23 mouse cellular contexts compared by ENCODE assay signal in genomic region chr6:24612074-24612755, GRCm38 (mm10). TPM values are rescaled to one million over a fixed set of nuclear protein-coding genes. Genes with fewer than 3 reads are reported as not detected.
DNase-seq lines count a peak whose midpoint lies in the region; ATAC-seq and TF ChIP-seq lines count a peak whose summit lies in the region.
"Had no signal": no experiment of that assay in that cellular context is flagged by ENCODE, and none has a peak within 500 bp of the region (broad histone marks: within the 10 kb centered on the region; RNA-seq: fewer than 3 reads in every experiment).

No protein-coding gene starts in this region.

- 56% methylated on average over 7 of the region's 7 CpGs for WGBS in kidney, adult 2 months
- 93% methylated on average over 7 of the region's 7 CpGs for WGBS in hindbrain, embryonic 11.5 days

- no peaks in the 10 kb centered on the region for H3K27me3 ChIP-seq in kidney, adult 2 months (replicated peaks; ENCODE audit: control insufficient read depth, insufficient read depth, low read length)
- no peaks in the 10 kb centered on the region for H3K27me3 ChIP-seq in hindbrain, embryonic 11.5 days (ENCODE audit: control insufficient read depth, insufficient read depth, low read length)
- H3K27me3 ChIP-seq: CH12.LX; forebrain, embryonic 13.5 days; kidney, embryonic 15.5 days; limb, embryonic 12.5 days; liver, embryonic 15.5 days; neural tube, embryonic 12.5 days had no signal

- no peak for TF ChIP-seq POLR2A in kidney, adult 2 months (IDR thresholded peaks at IDR 0.05; ENCODE audit: low read depth, low read length)

- no peak overlapping the region for H3K4me2 ChIP-seq in hindbrain, embryonic 11.5 days (replicated peaks; ENCODE audit: low read depth, low read length)
- H3K4me2 ChIP-seq: forebrain, embryonic 13.5 days; kidney, embryonic 15.5 days; limb, embryonic 12.5 days; liver, embryonic 15.5 days; neural tube, embryonic 12.5 days had no signal

- H3K9me3 ChIP-seq in hindbrain, embryonic 11.5 days (ENCODE audit: control insufficient read depth, low read length): no peaks in the 10 kb centered on the region
- H3K9me3 ChIP-seq: embryonic facial prominence, embryonic 10.5 days; forebrain, embryonic 13.5 days; hindbrain, embryonic 10.5 days; kidney, embryonic 15.5 days; limb, embryonic 12.5 days; liver, embryonic 15.5 days; neural tube, embryonic 12.5 days had no signal

- H3K9ac ChIP-seq in hindbrain, embryonic 11.5 days (ENCODE audit: low read depth, low read length): no peak overlapping the region
- H3K9ac ChIP-seq: forebrain, embryonic 13.5 days; kidney, embryonic 15.5 days; limb, embryonic 12.5 days; liver, embryonic 15.5 days; neural tube, embryonic 12.5 days had no signal

- H3K4me1 ChIP-seq in kidney, adult 2 months (ENCODE audit: control insufficient read depth, insufficient read depth, low read length): no peaks in the 10 kb centered on the region
- no peaks in the 10 kb centered on the region for H3K4me1 ChIP-seq in hindbrain, embryonic 11.5 days (replicated peaks; ENCODE audit: control insufficient read depth, insufficient read depth, low read length)
- H3K4me1 ChIP-seq: embryonic facial prominence, embryonic 10.5 days; forebrain, embryonic 13.5 days; hindbrain, embryonic 10.5 days; kidney, embryonic 15.5 days; limb, embryonic 12.5 days; liver, embryonic 15.5 days; neural tube, embryonic 12.5 days had no signal

- no peak overlapping the region for H3K27ac ChIP-seq in kidney, adult 2 months (ENCODE audit: insufficient read depth, low read depth, low read length)
- no peak overlapping the region for H3K27ac ChIP-seq in hindbrain, embryonic 11.5 days (ENCODE audit: low read depth, low read length)
- H3K27ac ChIP-seq: embryonic facial prominence, embryonic 10.5 days; forebrain, embryonic 13.5 days; hindbrain, embryonic 10.5 days; kidney, embryonic 15.5 days; left cerebral cortex, adult 2 months; limb, embryonic 12.5 days; liver, embryonic 15.5 days; neural tube, embryonic 12.5 days had no signal

- TF ChIP-seq CTCF in kidney, adult 2 months (conservative IDR thresholded peaks at IDR 0.05; ENCODE audit: insufficient read depth, insufficient read length, low read depth, low read length): no peak

- H3K36me3 ChIP-seq in kidney, adult 2 months (ENCODE audit: control insufficient read depth, insufficient read depth, low read length): peaks cover 6% of the 10 kb centered on the region
- no peaks in the 10 kb centered on the region for H3K36me3 ChIP-seq in hindbrain, embryonic 11.5 days (ENCODE audit: control insufficient read depth, insufficient read depth, low read length)

- peak; percentile 85 for DNase-seq in gastrocnemius, adult 18-20 months (ENCODE audit: low spot score)
- DNase-seq in gastrocnemius, postnatal 4 days (ENCODE audit: low spot score in 2 of 2): no peak
- peak; percentile 65 for DNase-seq in kidney, adult 2 months
- DNase-seq in kidney, postnatal 10 days: no peak
- DNase-seq in right cerebral cortex, adult 18-20 months: peak; percentile 31
- no peak for DNase-seq in right cerebral cortex, postnatal 10 days (ENCODE audit: low spot score in 2 of 2)
- no peak for DNase-seq in urinary bladder, adult 18-20 months (ENCODE audit: low spot score in 2 of 2)
- DNase-seq in hindbrain, embryonic 11.5 days (ENCODE audit: low spot score): no peak
- DNase-seq: adrenal gland, postnatal 14 days; cerebellum, adult 18-20 months; right cerebral cortex, postnatal 14 days; thymus, postnatal 14 days had no signal

- H3K4me3 ChIP-seq in kidney, adult 2 months (ENCODE audit: insufficient read depth, low read depth, low read length): no peak overlapping the region
- no peak overlapping the region for H3K4me3 ChIP-seq in hindbrain, embryonic 11.5 days (ENCODE audit: low read depth, low read length)
- H3K4me3 ChIP-seq: embryonic facial prominence, embryonic 10.5 days; forebrain, embryonic 13.5 days; hindbrain, embryonic 10.5 days; kidney, embryonic 15.5 days; left cerebral cortex, adult 2 months; limb, embryonic 12.5 days; liver, embryonic 15.5 days; neural tube, embryonic 12.5 days had no signal

- ATAC-seq in hindbrain, embryonic 11.5 days (ENCODE audit: low FRiP score): no peak
- ATAC-seq: forebrain, embryonic 13.5 days; inflammation-experienced regulatory T-cells, adult 6 months had no signal

RNA-seq across cellular contexts. Expression of gene Lmod2, which starts 14.7 kb away (rescaled TPM):
- 100 to 1,000 TPM; 254 to 431 TPM for total RNA-seq in gastrocnemius, adult 18-20 months (2021)
- 100 to 1,000 TPM; 105 to 205 TPM for total RNA-seq in gastrocnemius, postnatal 4 days (2021)
- 1.1 TPM in 1 of 2 replicates, not detected in the other for polyA plus RNA-seq in kidney, adult 2 months (2012; rRNA removed)
- 0.07 TPM in 1 of 2 replicates, not detected in the other for polyA plus RNA-seq in hindbrain, embryonic 11.5 days (2014; fragmentation: Nextera tagmentation; extraction: Ambion mirVana)
- total RNA-seq: adrenal gland, postnatal 14 days; CH12.LX; left cerebral cortex, adult 2 months; monocyte, adult 5-6 weeks had no signal
- polyA plus RNA-seq: embryonic facial prominence, embryonic 10.5 days; forebrain, embryonic 13.5 days; hindbrain, embryonic 10.5 days; inflammation-experienced regulatory T-cells, adult 6 months; limb, embryonic 12.5 days; neural tube, embryonic 12.5 days had no signal

RNA-seq across cellular contexts. Expression of gene Wasl, which starts 52.6 kb away (rescaled TPM):
- 10 to 100 TPM; 14.8 to 18.9 TPM for total RNA-seq in gastrocnemius, adult 18-20 months (2021)
- 10 to 100 TPM; 33.1 to 38.7 TPM for total RNA-seq in gastrocnemius, postnatal 4 days (2021)
- 39.3 and 73.3 TPM in 2 replicates for polyA plus RNA-seq in kidney, adult 2 months (2012; rRNA removed)
- polyA plus RNA-seq in hindbrain, embryonic 11.5 days (2014; fragmentation: Nextera tagmentation; extraction: Ambion mirVana): 52.4 and 62.1 TPM in 2 replicates

Comparison
In these comparisons a context has a peak if more than half of its experiments do, and no peak if none do; other contexts are left out.
1. DNase-seq: peak in gastrocnemius, adult 18-20 months (single experiment), kidney, adult 2 months (single experiment) and right cerebral cortex, adult 18-20 months (single experiment); none in gastrocnemius, postnatal 4 days (0 of 2), kidney, postnatal 10 days (single experiment), right cerebral cortex, postnatal 10 days (0 of 2), urinary bladder, adult 18-20 months (0 of 2) and hindbrain, embryonic 11.5 days (single experiment).